Mouse (Mus musculus) spleen, postnatal 36 days (tissue): ENCODE results near the gene Hcls1.
A peak's percentile ranks its signal among the peaks of the same experiment; 100 is the strongest.

Experiments
- DNase-seq, 2 experiments: peaks; one replicate each; pipeline ENCODE4 v3.0.0; 2022; ENCODE audit warnings: low spot score in 2 of 2, mixed read lengths in 1 of 2

The Hcls1 gene

DNA sequence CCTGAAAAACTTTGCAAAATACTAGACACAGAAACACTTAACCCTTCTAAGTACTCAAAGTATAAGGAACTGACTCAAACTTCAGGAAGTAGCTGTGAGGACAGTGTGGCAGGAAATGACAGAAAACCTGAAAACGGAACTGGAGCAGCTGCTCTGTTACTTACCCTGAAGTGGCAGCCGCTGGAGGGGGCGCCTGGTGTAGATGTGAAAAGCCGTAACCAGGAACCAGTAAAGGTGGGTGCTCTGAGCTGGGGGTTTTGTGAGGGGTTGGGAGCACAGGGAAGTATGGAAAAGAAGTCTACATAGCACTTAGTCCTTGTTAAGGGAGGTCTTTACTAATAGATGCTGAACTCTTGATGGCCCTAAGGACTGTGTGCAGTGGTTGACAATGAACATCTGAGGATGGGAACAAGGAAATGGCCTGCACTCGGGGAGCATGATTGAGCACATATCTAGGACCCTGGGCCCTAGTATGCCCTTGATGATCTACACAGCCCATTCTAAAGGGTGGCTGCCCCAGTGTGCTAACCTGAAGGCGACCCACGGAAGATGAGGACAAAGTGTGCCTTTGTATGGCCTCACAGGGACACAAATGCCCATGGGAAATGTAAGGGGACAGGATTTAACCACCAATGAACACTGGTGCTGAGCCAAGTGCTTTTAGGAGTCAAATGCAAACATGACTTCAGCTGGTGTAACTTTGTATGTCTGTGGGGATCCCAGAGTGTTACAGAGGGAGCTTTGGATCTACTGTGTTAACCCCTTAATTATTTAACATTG is at the start of gene Hcls1:
Gene Hcls1, plus strand, starts transcription at position 143 of the 780 bp plus-strand sequence.
- DNase-seq = peak; percentile 84 to 86

DNA sequence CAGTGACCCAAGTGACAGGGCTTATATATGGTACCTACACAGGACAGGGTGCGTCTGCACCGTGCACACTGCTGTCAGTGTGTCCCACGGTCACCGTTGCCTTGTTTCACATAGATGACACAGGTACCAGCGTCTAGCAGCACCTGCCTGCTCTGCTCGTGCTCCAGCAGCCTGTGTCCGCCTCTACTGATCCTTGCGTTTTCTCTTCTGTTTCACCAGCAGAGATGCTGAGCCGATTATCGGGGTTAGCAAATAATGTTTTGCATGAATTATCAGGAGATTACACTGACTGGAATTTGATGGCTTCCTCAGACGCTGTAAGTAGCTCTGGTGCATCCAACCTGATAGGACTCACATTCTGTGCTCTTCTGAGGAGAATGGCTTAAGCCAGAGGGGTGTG is 48.9 kb upstream of the Hcls1 start:
- DNase-seq = no peak

DNA sequence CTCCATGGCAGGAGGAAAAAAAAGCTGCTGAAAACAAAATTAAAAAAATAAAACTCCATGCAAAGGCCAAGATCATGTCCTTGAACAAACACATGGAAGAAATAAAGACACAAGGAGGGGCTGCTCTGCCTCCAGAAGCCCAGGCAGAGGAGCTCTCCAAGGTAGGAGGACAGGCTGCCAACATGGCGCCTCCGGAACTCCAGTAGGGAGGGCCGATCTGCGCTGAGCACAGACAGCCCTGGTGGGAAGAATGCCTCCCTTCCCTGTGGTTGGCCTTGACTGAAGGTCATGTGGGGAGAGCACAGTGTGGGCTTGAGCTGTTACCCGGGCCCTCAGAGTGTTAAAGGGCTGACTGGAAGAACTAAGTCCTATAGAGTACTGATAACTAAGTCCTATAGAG is 47.2 kb upstream of the Hcls1 start:
- no peak for DNase-seq

DNA sequence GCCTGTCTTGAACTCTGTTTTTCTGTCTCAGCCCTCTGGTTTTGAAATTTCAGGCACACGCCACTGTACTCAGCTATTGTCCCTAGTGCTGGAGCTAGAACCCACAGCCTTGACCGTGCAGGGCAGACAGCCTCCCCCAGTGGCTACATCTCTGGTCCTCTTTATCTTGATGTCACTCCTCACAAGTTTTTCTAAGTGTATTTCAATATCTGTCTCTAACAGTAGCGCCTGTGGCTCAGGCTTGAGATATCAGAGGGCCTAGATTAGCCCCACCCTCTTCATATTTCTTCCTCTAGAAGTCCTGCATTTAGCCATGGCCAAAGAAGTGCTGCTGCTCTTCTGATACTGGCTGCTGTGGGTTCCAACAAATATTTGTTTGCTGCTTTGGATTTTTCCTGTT is 44.2 kb upstream of the Hcls1 start:
- DNase-seq = peak; percentile 32 to 65

DNA sequence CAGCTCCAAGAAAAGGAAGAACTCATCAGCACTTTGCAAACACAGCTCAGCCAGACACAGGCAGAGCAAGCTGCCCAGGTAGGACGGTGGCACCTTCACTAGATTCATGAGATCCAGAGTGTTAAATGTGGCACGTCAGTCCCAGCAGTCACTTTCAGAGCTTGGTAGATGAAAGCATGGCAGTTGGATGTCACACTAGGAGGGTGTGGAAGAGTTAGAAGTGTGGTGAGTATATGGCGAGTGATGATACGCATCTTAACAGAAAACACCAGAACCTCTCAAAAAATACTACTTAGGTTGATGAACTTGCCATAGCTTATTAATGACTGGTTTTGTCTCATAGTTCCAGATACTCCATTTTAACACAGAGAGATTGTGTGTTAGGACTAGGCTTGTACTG is 43.4 kb upstream of the Hcls1 start:
- no peak for DNase-seq

DNA sequence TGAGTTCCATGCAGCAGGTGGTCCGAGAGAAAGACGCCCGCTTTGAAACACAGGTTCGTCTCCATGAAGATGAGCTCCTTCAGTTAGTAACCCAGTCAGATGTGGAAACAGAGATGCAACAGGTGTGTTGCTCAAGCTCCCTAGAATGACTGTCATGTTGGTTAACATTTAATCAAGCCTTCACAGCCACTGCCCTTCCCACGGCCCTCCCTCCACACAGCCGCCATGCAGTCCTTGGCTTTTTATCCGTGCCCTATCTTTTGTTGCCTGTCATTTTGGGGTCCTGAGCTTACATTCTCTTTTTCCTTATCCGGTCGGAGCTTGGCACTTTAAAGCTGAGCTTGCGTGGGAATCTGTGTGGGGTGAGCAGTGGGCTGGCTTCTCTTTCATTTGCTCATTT is 41.5 kb upstream of the Hcls1 start:
- DNase-seq = no peak

DNA sequence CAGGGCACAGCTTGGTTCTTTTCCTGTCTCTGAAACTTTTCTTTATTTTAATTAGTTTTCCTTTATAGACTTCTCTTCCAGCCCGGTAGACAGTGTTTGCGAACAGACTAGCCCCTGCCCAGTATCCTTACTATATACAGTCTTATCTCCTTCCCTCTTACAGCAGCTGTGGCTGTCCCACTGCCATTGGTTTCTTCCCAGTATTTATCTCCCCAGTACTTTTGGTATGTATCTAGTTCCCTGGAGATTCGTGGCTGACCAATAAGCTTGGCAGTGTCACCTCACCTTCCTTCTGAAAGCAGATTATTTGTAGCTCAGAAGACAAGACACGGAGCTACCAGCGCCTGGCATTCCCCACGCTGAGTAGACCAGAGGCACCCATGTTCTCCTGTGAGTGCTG is 38.1 kb upstream of the Hcls1 start:
- no peak for DNase-seq

DNA sequence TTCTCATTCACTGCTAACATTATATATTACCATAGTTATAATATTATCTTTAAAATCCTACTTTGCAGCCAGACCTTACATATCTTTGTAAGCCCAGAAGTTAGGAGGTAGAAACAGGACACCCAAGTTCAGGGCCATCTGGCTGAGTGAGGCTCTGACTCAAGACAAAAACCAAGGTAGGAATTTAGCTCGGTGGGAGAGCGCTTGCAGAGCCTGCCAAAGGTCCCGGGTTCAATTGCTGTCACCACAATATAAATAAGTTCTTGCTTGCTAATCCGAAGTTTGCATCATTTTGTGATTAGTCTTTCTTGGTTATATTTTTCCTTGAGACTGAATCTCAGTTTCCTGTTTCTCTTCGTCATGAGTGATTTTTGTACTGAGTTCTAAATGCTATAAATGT is 31.6 kb upstream of the Hcls1 start:
- no peak for DNase-seq

DNA sequence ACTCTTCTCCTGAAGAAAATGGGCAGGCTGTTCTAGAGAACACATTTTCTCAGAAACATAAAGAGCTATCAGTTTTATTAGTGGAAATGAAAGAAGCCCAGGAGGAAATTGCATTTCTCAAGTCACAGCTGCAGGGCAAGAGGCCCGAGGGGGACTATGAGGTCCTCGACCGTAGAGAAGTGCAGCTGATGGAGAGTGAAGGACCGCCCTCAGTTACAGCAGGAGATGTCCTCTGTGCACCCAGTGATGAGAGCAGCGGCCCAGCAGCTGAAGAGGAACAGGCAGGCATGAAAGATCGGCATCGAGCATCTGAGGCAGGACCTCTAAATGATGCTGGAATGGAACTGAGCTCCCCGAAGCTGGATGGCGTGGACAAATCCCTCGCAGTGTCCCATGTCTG is 22.9 kb upstream of the Hcls1 start:
- peak; percentile 56 to 68 for DNase-seq

DNA sequence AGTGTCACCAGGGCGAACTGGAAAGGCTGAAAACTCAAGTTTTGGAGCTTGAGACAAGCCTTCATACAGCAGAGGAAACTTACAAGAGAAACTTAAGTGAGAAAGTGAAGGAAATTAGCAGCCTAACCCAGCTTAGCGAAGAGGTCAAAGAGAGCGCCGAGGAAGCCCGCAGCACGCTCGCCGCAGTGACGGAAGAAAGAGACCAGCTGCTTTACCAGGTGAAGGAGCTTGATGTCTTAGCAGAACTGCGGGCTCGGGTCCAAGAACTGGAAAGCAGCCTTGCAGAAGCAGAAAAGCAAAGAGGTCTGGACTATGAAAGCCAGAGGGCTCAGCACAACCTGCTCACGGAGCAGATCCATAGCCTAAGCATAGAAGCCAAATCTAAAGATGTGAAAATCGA is 22.5 kb upstream of the Hcls1 start:
- DNase-seq = no peak

DNA sequence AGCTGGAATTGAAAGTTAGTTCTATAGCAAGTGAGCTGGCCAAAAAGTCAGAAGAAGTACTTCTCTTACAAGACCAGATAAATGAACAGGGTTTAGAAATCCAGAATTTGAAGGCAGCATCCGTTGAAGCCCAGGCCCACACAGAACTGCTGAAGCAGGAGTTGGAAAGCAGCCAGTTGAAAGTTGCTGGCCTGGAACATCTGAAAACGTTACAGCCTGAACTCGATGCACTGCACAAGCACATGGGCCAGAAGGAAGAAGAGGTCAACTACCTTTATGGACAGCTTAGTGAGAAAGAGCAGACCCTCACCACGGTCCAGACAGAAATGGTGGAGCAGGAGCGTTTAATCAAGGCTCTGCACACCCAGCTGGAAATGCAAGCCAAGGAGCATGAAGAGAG is 20.6 kb upstream of the Hcls1 start:
- no peak for DNase-seq

DNA sequence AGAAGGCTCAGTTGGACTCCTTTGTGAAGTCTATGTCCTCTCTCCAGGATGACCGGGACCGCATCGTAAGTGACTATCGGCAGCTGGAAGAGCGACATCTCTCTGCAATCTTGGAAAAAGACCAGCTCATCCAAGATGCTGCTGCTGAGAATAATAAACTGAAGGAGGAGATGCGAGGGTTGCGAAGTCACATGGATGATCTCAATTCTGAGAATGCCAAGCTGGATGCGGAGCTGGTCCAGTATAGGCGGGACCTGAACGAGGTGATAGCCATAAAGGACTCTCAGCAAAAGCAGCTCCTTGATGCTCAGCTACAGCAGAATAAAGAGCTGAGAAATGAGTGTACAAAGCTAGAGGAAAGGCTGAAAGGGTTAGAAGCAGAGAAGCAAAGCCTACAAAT is 16.3 kb upstream of the Hcls1 start:
- no peak for DNase-seq

DNA sequence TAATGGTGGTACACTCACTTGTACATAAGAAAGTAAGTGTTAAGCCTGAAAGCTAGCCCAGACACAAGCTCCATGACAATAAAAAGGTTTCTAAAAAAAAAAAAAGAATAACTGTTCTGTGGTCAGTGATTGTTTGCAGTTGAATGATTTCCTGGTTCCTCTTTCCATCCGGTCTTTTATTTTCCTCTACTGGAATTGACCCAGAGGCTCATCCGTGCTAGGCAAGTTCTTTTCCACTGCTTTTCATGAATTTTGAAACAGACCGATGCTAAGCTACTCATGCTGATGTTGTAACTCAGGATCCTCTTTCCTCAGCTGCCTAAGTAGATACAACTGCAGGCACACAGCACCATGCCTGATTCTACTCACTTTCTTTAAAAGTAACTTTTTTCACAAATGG is 14.4 kb upstream of the Hcls1 start:
- DNase-seq = no peak

DNA sequence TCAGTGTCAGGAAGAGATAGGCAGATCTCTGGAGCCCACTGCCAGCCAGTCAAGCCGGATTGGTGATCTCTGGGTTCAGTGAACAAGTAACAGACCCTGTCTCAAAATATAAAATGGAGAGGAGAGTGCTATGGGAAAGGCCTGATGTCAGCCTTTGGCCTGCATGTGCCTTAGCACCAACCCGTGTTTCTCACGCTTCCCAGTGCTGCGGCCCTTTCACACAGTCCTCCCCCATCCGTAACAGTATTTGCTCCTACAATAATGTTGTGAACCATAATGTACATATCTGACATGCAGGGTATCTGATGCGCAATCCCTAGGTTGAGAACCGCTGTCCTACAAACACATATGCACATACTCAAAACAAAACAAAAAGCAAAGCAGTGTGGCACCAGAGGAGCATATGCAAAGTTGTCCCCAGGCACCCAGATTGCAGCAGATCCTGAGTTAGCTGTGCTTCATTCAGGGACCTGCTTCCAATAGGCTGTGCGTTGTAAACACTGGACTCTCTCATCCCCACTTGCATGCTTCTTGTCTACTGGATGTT is 13.6 kb upstream of the Hcls1 start:
- no peak for DNase-seq

DNA sequence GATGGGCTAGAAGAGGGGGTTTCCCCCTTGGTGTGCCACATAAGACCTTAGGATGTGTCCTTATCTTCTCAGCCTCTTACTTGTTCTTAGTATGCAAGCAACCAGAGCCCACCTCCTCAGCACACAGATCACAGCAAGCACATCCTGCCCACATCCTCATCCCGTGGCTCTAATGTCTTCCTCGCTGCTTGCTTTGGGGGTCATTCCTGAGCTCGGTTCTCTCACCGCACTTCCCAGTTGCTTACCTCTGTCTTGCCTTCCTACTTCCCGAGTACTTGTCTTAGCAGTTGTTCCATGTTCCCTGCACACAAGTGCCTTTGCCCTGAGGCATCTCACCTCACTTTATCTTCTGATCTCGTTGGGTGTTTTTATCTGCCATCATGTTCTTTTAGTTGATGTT is 12.8 kb upstream of the Hcls1 start:
- no peak for DNase-seq

DNA sequence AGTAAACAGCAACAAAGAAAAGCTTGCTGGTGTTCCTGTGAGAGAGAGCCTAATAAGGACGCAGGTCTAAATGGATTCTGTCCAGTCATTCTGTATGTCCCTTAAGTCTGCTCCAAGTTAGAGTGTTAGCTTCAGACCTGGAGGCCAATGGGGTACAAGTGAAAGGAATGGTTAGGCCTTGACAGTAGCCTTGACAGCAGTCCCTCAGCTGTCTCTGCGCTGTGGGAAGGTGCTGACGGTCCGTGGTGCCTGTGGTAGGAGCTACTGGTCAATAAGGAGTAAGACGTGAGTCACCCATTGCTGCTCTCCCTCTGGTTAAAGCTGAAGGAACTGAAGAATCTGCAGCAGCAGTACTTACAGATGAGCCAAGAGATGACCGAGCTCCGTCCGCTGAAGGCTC is 10.5 kb upstream of the Hcls1 start:
- no peak for DNase-seq

DNA sequence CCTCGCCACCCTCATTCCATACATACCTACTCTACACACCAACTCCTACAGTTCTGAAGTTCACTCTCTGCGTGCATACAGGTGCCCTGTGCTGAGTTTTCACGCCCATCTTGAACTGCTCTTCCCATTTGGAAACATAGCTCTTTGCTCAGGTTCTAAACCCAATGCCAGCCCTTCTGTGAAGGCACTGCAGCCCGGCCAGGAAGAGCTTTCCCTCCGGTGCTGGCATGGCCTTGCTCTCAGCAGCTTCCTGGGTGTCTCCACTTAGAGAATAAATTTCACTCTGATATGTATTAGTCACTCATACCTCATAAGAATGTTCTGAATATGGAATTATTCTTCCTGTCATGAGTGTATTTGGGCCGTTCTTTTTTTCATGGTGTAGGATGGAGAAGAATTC is 9.4 kb upstream of the Hcls1 start:
- no peak for DNase-seq

DNA sequence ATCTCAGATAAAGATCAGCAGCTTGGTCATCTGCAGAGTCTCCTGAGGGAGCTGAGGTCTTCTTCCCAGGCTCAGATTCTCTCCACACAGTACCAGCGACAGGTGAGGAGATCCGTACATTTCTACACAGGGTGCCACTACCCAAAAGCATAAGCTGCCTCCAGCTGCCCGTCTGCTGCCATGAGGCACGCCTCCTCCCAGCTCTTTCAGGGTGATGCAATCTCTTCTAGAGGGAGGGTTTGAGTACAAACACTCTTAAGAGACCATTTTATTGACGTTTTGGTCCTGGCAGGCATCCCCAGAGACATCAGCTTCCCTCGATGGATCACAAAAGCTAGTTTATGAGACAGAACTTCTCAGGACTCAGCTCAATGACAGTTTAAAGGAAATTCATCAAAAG is 9.0 kb upstream of the Hcls1 start:
- DNase-seq = no peak

DNA sequence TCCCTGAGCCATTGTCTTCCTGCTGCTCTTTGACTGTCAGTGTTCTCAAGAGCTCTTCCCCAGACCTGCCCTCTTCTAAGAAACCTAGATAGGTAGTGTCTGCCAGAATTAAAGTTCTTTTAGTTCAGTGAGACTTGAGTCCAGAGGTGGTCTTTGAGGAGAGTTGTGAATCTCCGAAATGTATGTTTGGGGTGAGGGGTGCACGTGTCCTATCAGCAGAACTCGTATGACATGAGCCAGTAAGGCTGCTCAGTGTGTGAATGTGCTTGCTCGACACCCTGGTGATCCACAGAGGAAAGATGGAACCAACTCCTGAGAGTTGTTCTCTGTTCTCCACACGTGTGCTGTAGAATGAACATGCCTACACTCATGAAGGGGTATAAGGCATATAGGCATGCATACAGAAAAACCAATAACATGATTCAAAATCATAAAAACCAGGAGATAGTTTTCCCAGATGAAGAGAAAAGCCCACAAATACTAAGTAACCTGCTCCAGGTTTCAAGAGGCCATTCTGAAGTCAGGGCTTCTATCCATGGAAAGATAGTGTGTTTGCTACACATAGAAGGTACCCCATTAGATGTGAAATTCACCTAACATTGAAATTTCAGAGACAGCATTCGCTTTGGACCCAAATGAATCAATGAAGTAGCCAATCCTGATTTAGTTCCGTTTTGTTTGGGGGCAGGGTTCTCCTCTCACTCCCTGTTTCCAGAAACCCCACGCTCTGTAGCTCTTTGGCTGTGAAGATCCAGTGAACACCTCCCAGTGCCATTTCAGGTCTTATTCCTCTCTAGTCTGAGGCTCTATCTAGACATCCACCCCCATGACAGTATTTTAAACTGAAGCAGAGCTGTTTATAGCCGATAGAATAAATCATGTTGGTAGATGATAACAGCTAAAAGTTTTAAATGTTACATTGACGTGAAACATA is 8.0 kb upstream of the Hcls1 start:
- DNase-seq = no peak

DNA sequence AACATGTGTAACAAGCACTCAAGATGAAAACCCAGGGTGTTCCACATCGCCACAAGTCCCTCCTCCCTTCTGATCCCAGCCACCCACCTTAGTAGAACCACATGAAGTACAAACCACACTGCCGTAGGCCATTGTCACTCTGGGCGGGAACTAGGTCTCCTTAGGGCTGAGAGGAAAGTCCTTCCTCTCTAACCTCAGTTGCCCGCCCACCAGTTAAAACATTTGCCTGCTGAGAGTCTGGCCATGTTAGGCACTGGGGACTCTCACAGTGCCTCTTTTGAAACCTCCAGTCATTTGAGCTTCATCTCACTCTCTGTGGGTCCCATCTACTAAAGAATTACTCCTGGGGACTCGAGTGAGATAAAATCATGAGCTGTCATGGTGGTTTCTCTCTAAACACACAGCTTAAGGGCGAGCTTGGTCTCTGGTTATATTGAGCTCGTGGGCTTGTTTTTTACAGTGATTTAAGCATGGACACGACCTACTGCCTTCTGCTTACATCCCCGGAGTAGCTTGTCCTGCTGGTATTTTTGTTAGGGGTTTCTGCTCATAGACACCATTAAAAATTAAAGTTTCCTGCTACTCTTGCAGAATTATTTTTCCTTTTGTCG is 7.2 kb upstream of the Hcls1 start:
- no peak for DNase-seq

DNA sequence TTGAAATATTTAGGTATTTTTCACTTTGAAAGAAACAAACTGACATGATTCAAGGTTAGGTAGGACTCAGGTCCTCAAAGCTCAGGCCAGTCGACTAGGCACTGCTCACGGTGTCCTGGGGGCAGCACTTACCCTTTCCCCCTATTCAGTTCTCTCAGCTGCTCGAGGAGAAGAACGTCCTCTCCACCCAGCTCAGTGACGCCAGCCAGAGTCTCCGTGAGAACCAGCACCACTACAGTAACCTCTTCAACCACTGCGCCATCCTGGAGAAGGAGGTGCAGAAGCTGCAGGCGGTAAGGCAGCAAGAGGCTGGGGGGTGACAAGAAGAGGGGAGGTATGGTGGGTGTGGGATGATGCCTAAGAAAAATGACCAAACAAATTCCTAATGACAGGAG is 6.7 kb upstream of the Hcls1 start:
- DNase-seq = no peak

DNA sequence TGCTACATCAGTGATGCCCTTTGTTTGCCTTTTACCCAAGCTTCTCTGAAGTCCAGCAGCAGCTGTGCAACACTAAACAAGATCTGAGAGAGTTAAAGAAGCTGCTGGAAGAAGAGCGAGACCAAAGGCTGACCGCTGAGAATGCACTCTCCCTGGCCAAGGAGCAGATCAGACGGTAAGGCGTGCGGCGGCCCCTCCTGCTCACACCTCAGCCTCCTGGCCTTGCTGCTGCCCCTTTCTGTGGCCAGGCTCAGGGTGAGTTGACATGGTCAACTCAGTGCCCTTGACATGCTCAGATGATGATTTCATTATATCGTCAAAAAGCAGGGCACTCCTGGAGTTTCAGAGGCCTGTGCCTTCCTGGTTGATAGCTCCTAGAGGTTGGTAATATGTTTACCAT is 5.6 kb upstream of the Hcls1 start:
- no peak for DNase-seq
